Mouse (Mus musculus) retina, embryonic 14.5 days (tissue): ENCODE results near the gene Zfp36l1.

Experiments
- DNase-seq: peaks from one replicate; pipeline ENCODE4 v3.0.0-alpha.2; 2015; ENCODE audit warnings: low spot score

Zfp36l1 gene

GRCm38 (mm10) chr12:80065049-80065448 is 47.8 kb downstream of the Zfp36l1 start:
- no peak for DNase-seq

GRCm38 (mm10) chr12:80064306-80064705 is 48.5 kb downstream of the Zfp36l1 start:
- no peak for DNase-seq

- no peak for DNase-seq
Observed at GRCm38 (mm10) chr12:80063402-80064150, 49.2 kb downstream of the Zfp36l1 start.

- peak; percentile 77 for DNase-seq
Observed at GRCm38 (mm10) chr12:80062410-80063401, 50.1 kb downstream of the Zfp36l1 start.

GRCm38 (mm10) chr12:80061810-80062209 is 51.0 kb downstream of the Zfp36l1 start:
- no peak for DNase-seq

- DNase-seq = no peak
Observed at GRCm38 (mm10) chr12:80060809-80061208, 52.0 kb downstream of the Zfp36l1 start.

- no peak for DNase-seq
Observed at GRCm38 (mm10) chr12:80060338-80060737, 52.5 kb downstream of the Zfp36l1 start.

- no peak for DNase-seq
Observed at GRCm38 (mm10) chr12:80059773-80060328, 53.0 kb downstream of the Zfp36l1 start.
